Mouse (Mus musculus) lung, embryonic 15.5 days (tissue): ENCODE data around the gene Tigd3. TPM values are rescaled to one million over a fixed set of nuclear protein-coding genes. Genes with fewer than 3 reads are reported as not detected.

Source experiments
- ATAC-seq: fragments of 200-750 bp; cut with Nextera tagmentation; 2 replicates; pipeline ENCODE4 v1.8.0; 2017; ENCODE audit warnings: moderate number of reproducible peaks, borderline replicate concordance; ENCODE audit not compliant: low FRiP score, low TSS enrichment; ENCODE audit errors: extremely low read depth
- H3K27ac ChIP-seq: fragments of 300-500 bp; sonication (generic); 2 replicates; pipeline ENCODE4 v1.5.1; 2015; ENCODE audit warnings: moderate library complexity, mild to moderate bottlenecking, inconsistent platforms
- H3K27me3 ChIP-seq: fragments of 300-500 bp; sonication (generic); 2 replicates; pipeline ENCODE4 v1.6.1; 2015; ENCODE audit warnings: inconsistent platforms
- H3K36me3 ChIP-seq: fragments of 300-500 bp; sonication (generic); 2 replicates; pipeline ENCODE4 v1.6.1; 2015; ENCODE audit warnings: inconsistent platforms
- H3K4me1 ChIP-seq: fragments of 300-500 bp; sonication (generic); 2 replicates; pipeline ENCODE4 v1.6.1; 2015; ENCODE audit warnings: inconsistent platforms
- H3K4me2 ChIP-seq: fragments of 300-500 bp; sonication (generic); 2 replicates; pipeline ENCODE4 v1.6.1; 2015; ENCODE audit warnings: inconsistent platforms, mild to moderate bottlenecking, moderate library complexity
- H3K4me3 ChIP-seq: fragments of 300-500 bp; sonication (generic); 2 replicates; pipeline ENCODE4 v1.5.1; 2015; ENCODE audit warnings: mild to moderate bottlenecking, inconsistent platforms
- H3K9ac ChIP-seq: fragments of 300-500 bp; sonication (generic); 2 replicates; pipeline ENCODE4 v1.6.1; 2015; ENCODE audit warnings: inconsistent platforms
- H3K9me3 ChIP-seq: fragments of 300-500 bp; sonication (generic); 2 replicates; pipeline ENCODE4 v1.6.1; 2016; ENCODE audit warnings: inconsistent platforms
- WGBS: fragments of 180-500 bp; shearing (Covaris S2); methylation state at CpG from one replicate; pipeline ENCODE4 v1.1.7; 2015; 5-methylcytosine and 5-hydroxymethylcytosine counted together
- polyA plus RNA-seq: library from polyadenylated mRNA; unstranded; fragments of >200 nt; fragmentation: Nextera tagmentation; extraction: Ambion mirVana; gene quantifications from 2 replicates; pipeline ENCODE4 v1.2.1, GENCODE M21; 2015

Tigd3 gene
- polyA plus RNA-seq, 1 experiment from 2014 or later: 3.6 TPM

- peak; percentile 70 for ATAC-seq
- H3K36me3 ChIP-seq: no peaks in the 10 kb centered on the region
- H3K4me1 ChIP-seq: peaks cover 49% of the 10 kb centered on the region
- no peak overlapping the region for H3K9ac ChIP-seq
- peak overlapping the region; percentile 6; the same call in 1 of the 2 replicates for H3K4me2 ChIP-seq
- peak overlapping the region; percentile 78 for H3K27ac ChIP-seq
- no peaks in the 10 kb centered on the region for H3K9me3 ChIP-seq
- H3K27me3 ChIP-seq: no peaks in the 10 kb centered on the region
- 27% methylated on average over 14 of the region's 14 CpGs for WGBS
- H3K4me3 ChIP-seq: no peak overlapping the region
Measured at GRCm38 (mm10) chr19:5929634-5930596, 36.0 kb upstream of the Tigd3 start.

- no peak for ATAC-seq
Measured at GRCm38 (mm10) chr19:5928546-5928945, 34.6 kb upstream of the Tigd3 start.

DNA sequence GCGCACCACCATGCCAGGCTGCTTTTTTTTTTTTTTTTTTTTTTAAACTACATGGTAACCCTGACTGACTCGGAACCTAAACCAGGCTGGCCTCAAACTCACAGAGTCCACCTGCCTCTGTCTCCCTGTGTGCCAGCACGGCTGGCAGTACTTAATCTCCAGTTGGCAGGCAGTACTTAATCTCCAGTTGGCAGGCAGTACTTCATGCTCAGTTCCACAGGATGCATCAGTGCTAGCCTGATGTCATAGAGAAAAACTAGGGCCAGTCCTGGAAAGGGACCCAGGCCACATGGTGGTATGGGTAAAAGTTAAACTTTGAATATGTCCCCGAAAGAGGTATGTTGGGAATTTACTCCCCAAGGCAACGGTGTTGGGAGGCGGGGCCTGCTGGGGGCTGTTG, 34.2 kb upstream of the Tigd3 start:
- H3K27me3 ChIP-seq: no peaks in the 10 kb centered on the region
- 61% methylated on average over 6 of the region's 6 CpGs for WGBS

More at GRCm38 (mm10) chr19:5928546-5928945, 34.6 kb upstream of the Tigd3 start:
- H3K4me3 ChIP-seq: no peak overlapping the region
- H3K9me3 ChIP-seq: no peaks in the 10 kb centered on the region
- peak overlapping the region; percentile 78 for H3K27ac ChIP-seq
- peaks cover 50% of the 10 kb centered on the region for H3K4me1 ChIP-seq
- 40% methylated on average over 3 of the region's 3 CpGs for WGBS
- H3K4me2 ChIP-seq: no peak overlapping the region
- H3K27me3 ChIP-seq: no peaks in the 10 kb centered on the region
- no peak overlapping the region for H3K9ac ChIP-seq
- H3K36me3 ChIP-seq: no peaks in the 10 kb centered on the region

DNA sequence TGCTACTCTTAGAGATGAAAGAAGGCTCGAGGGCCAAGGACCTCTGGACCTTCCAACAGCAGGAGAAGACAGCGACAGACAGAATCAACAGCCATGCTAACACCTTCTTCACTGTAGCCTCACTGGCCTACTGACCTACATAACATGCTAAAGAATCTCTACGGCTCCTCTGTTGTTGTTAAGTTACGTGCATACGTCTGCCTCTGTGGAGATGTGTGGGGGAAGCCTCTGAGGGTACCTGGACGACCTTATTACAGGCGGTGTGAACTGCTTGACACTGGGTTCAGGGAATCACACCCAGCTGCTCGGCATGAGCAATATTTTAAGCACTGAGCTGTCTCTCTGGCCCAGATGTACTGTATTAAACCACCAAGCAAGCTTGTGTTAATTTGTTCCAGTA, 33.6 kb upstream of the Tigd3 start:
- peak overlapping the region; percentile 1; the same call in 1 of the 2 replicates for H3K27ac ChIP-seq
- H3K36me3 ChIP-seq: no peaks in the 10 kb centered on the region
- WGBS: 67% methylated on average over 8 of the region's 8 CpGs
- H3K4me2 ChIP-seq: no peak overlapping the region
- peaks cover 58% of the 10 kb centered on the region for H3K4me1 ChIP-seq
- no peaks in the 10 kb centered on the region for H3K27me3 ChIP-seq
- no peak overlapping the region for H3K9ac ChIP-seq
- no peak for ATAC-seq
- no peaks in the 10 kb centered on the region for H3K9me3 ChIP-seq
- no peak overlapping the region for H3K4me3 ChIP-seq

More for the DNA sequence above, 34.2 kb upstream of the Tigd3 start:
- H3K27ac ChIP-seq: no peak overlapping the region
- no peak for ATAC-seq
- H3K9ac ChIP-seq: no peak overlapping the region
- H3K4me3 ChIP-seq: no peak overlapping the region
- peaks cover 52% of the 10 kb centered on the region for H3K4me1 ChIP-seq
- H3K4me2 ChIP-seq: no peak overlapping the region
- H3K9me3 ChIP-seq: no peaks in the 10 kb centered on the region
- no peaks in the 10 kb centered on the region for H3K36me3 ChIP-seq

- Histone ChIP-seq H3K9ac (no peak overlapping the region), H3K4me3 (no peak overlapping the region), H3K36me3 (no peaks in the 10 kb centered on the region), H3K4me1 (peaks cover 63% of the 10 kb centered on the region), H3K9me3 (no peaks in the 10 kb centered on the region), H3K27me3 (no peaks in the 10 kb centered on the region), H3K4me2 (no peak overlapping the region), H3K27ac (peak overlapping the region; percentile 1; the same call in 1 of the 2 replicates)
- WGBS: 69% methylated on average over 11 of the region's 11 CpGs
- no peak for ATAC-seq
Measured at GRCm38 (mm10) chr19:5927026-5927425, 33.1 kb upstream of the Tigd3 start.

GRCm38 (mm10) chr19:5925311-5925855, 31.4 kb upstream of the Tigd3 start:
- peak overlapping the region; percentile 69 for H3K4me3 ChIP-seq
- no peaks in the 10 kb centered on the region for H3K27me3 ChIP-seq
- peak overlapping the region; percentile 5; the same call in 1 of the 2 replicates for H3K9ac ChIP-seq
- H3K9me3 ChIP-seq: no peaks in the 10 kb centered on the region
- peak overlapping the region; percentile 70 for H3K27ac ChIP-seq
- 25% methylated on average over 11 of the region's 11 CpGs for WGBS
- no peak for ATAC-seq
- no peaks in the 10 kb centered on the region for H3K36me3 ChIP-seq
- H3K4me2 ChIP-seq: peak overlapping the region; percentile 97
- H3K4me1 ChIP-seq: peaks cover 72% of the 10 kb centered on the region

GRCm38 (mm10) chr19:5924713-5925093, 30.8 kb upstream of the Tigd3 start, which contains the start of gene Cdc42ep2:
Gene Cdc42ep2 (minus strand): TSS chr19:5924816.
- peak within 1 kb of the TSS; percentile 96 for H3K27ac ChIP-seq
- peak within 1 kb of the TSS; percentile 97 for H3K4me2 ChIP-seq
- peak; percentile 93 for ATAC-seq
- H3K27me3 ChIP-seq: no peaks in the 10 kb centered on the region
- H3K4me3 ChIP-seq: peak within 1 kb of the TSS; percentile 69
- H3K4me1 ChIP-seq: peaks cover 65% of the 10 kb centered on the region
- under 1% methylated on average over 18 of the region's 18 CpGs for WGBS
- peak within 1 kb of the TSS; percentile 59 for H3K9ac ChIP-seq
- no peaks in the 10 kb centered on the region for H3K9me3 ChIP-seq
- H3K36me3 ChIP-seq: no peaks in the 10 kb centered on the region

DNA sequence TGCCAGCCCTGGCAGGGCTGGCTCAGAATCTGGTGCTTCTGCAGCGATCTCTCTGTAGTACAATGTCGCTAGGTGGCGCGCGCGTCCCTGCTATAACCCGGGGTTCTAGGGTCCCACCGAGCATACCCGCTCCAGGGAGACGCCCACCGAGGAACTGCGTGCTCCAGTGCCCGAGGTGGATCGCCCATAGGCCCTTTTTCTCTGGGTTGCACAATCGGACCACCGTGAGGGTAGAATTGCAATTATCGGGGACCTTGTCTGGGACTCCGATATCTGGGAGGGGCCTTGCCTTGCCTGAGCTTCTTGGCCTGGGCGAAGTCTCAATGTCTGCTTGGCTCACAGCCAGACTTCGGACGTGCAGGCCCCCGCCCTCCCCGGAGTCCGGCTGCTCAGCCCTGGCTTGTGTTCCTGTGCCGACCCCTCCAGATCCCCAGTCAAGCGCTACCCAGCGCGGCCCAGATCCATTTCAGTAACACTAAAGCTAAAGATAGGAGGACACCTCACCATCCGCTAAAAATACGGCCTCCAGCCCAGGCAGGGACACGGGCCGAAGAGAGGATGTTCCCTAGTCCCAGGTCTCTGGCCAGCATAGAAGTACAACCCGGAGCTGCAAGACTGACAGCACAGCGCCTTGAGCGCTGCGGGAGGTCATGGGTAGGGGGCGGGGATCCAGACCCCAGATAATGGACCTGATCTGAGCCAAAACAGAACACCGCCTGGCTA, 30.2 kb upstream of the Tigd3 start:
- ATAC-seq: peak; percentile 81
- Histone ChIP-seq H3K4me1 (peaks cover 60% of the 10 kb centered on the region), H3K4me2 (peak overlapping the region; percentile 97), H3K9ac (peak overlapping the region; percentile 59), H3K9me3 (no peaks in the 10 kb centered on the region), H3K4me3 (peak overlapping the region; percentile 69), H3K27ac (peak overlapping the region; percentile 96), H3K27me3 (no peaks in the 10 kb centered on the region), H3K36me3 (peaks cover under 1% of the 10 kb centered on the region; the same call in 1 of the 2 replicates)
- WGBS: 0% methylated on average over 38 of the region's 38 CpGs

DNA sequence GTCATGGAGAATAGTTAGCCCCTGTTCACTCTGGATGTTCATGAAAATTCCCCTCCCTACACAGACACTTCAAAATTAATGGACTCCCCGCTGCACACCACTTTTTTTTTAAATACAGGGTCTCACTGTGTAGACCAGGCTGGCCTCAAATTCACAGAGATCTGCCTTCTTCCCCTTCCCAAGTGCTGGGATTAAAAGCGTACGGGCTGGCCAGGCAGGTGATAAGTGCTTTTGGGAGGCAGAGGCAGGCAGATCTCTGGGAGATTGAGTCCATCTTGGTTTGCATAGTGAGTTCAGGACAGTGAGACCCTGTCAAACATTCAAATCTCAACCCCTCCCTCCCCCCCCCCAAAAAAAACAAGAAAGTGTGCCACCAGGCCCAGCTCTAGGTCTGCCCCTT, 29.0 kb upstream of the Tigd3 start:
- no peak for ATAC-seq
- WGBS: 89% methylated on average over 3 of the region's 3 CpGs
- Histone ChIP-seq H3K4me1 (peaks cover 48% of the 10 kb centered on the region), H3K36me3 (peaks cover 12% of the 10 kb centered on the region), H3K4me3 (peak overlapping the region; percentile 16), H3K27me3 (no peaks in the 10 kb centered on the region), H3K9me3 (no peaks in the 10 kb centered on the region), H3K27ac (no peak overlapping the region), H3K4me2 (peak overlapping the region; percentile 97), H3K9ac (0 out of 2 replicates have a peak overlapping the region, but pooled peaks have one; percentile 11)

GRCm38 (mm10) chr19:5922119-5922942, 28.4 kb upstream of the Tigd3 start:
- Histone ChIP-seq H3K4me3 (peak overlapping the region; percentile 18), H3K27ac (peak overlapping the region; percentile 30), H3K36me3 (peaks cover 19% of the 10 kb centered on the region), H3K4me1 (peaks cover 45% of the 10 kb centered on the region), H3K4me2 (peak overlapping the region; percentile 97), H3K9ac (peak overlapping the region; percentile 22), H3K9me3 (no peaks in the 10 kb centered on the region), H3K27me3 (no peaks in the 10 kb centered on the region)
- ATAC-seq: no peak
- 57% methylated on average over 15 of the region's 15 CpGs for WGBS

GRCm38 (mm10) chr19:5921715-5922114, 27.8 kb upstream of the Tigd3 start:
- no peaks in the 10 kb centered on the region for H3K9me3 ChIP-seq
- H3K4me3 ChIP-seq: peak overlapping the region; percentile 18
- H3K4me2 ChIP-seq: peak overlapping the region; percentile 97
- 18% methylated on average over 9 of the region's 9 CpGs for WGBS
- peak overlapping the region; percentile 30; the same call in 1 of the 2 replicates for H3K27ac ChIP-seq
- peaks cover 41% of the 10 kb centered on the region for H3K4me1 ChIP-seq
- peak overlapping the region; percentile 22 for H3K9ac ChIP-seq
- H3K27me3 ChIP-seq: no peaks in the 10 kb centered on the region
- no peak for ATAC-seq
- H3K36me3 ChIP-seq: peaks cover 22% of the 10 kb centered on the region
